Mouse (Mus musculus) kidney, adult 2 months (tissue): ENCODE data around the gene Lcn9.

Source experiments
- CTCF ChIP-seq: fragments of 200-500 bp; conservative IDR thresholded peaks from 2 replicates; pipeline ENCODE4 v1.5.1; 2011; ENCODE audit warnings: low read depth, mild to moderate bottlenecking, control low read depth, low read length, moderate library complexity, mixed read lengths; ENCODE audit not compliant: insufficient read depth, insufficient read length
- POLR2A ChIP-seq: fragments of 200-500 bp; IDR thresholded peaks from one replicate; pipeline ENCODE4 v1.6.1; 2011; ENCODE audit warnings: low read depth, low read length, control low read depth

DNA sequence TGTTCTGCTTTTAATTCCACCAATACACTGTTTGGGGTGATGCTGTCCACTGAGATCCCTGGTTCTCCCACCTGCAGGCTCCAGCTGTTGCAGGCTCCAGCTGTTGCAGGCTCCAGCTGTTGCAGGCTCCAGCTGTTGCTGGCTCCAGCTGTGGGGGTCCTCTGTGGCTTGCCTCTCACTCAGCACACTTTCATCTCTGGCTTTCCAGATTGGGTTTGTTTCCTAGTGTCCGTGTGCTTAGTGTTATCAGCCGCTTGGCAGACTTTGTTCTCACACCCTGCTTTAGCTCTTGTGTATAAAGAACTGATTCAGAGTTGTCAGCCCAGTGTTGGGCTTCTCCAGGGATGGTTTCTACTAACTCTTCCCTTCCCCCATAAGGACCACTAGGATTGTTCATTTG lies 25.3 kb upstream of the Lcn9 start:
- TF ChIP-seq CTCF (no peak), POLR2A (no peak)
